Mouse (Mus musculus): Measurements from ENCODE around the gene Fam45a.

The Fam45a gene

GRCm38 (mm10) chr19:60811098-60812035 lies at the start of gene Fam45a:
Gene Fam45a, plus strand, starts transcription at chr19:60811585.
- peak; percentile 99 for DNase-seq

GRCm38 (mm10) chr19:60773366-60773765 lies 38.0 kb upstream of the Fam45a start:
- DNase-seq = no peak

- DNase-seq = no peak
Measured at GRCm38 (mm10) chr19:60782034-60782433, 29.4 kb upstream of the Fam45a start.

- no peak for DNase-seq
Measured at GRCm38 (mm10) chr19:60784712-60785111, 26.7 kb upstream of the Fam45a start.

DNA sequence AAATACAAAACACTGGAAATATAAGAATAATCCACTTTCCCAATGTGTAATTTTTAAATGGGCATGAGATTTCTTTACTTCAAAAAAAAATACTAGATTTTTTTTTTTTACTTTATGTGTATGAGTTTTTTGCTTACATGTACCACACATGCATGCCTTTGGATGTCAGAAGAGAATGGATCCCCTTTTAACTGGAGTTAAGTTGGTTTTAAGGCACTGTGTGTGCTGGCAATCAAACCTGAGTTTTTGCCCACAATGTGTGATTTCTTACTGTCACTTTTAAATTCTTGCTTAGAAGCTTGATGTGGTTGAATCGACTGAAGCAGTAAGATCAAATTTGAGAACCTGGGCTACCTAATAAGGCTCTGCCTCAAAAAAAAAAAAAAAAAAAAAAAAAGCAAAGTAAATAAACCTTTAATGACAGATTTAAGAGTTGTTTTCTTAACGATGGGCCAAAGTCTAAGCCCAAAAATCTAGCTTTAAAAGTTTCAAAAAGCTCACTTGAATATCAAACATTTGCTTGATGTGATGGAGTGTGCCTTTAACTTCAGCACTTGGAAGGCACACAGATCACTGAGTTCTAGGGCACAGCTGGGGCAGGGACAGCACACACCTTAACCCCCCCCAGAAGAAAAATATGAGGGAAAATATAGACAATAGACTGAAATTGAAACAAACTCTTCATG lies 23.8 kb upstream of the Fam45a start:
- no peak for DNase-seq

GRCm38 (mm10) chr19:60788214-60788960 lies 23.0 kb upstream of the Fam45a start:
- no peak for DNase-seq

DNA sequence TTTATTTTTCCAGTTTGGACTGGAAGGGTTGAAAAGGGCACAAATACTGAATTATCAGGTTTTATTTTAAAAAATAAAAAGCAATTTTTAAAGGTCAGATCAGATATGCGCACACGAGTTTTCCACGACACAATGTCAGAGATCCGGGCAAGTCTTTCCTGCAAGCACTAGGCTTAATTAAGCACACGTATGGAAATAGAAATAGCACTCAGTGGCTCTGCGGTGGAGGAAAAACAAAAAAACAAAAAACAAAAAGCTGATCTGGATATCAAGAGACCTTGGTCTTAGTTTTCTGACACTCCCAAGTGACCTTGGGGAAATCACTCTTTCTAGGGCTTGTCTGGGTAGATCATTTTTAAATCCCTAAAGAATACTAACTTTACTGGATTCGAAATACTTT lies 21.9 kb upstream of the Fam45a start:
- no peak for DNase-seq

DNA sequence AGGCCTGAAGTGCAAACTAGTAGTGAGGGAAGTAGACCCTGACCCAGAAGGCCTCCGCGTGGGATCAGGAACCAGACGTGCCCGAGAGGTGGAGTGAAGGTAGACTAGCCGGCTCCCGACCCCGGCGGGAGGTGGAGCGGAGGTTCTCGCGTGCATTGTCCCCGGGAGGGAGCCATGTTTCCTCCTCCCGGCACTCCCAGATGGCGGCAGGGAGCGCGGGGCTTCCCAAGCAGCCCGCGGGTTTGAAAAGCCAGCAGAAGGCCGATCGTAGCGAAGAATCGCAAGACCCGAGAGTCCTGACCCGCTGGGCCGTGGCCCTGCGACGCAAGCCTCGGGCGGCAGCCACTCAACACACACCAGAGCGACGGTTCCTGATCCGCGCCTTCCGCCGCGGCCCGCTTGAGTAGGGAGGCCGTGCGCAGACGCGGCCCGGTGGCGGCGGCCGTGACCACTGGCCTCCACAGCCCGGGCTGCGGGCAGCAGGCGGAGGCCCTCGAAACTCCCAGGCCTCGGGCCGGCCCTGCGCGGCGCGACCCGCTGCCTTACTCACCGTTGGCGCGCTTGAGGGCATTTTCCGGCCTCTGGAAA lies 21.4 kb upstream of the Fam45a start:
- DNase-seq = peak; percentile 96

- DNase-seq = peak; percentile 99
Measured at GRCm38 (mm10) chr19:60790551-60791161, 20.7 kb upstream of the Fam45a start, which contains the start of gene Eif3a. Gene Eif3a, minus strand, starts transcription at chr19:60790658.

DNA sequence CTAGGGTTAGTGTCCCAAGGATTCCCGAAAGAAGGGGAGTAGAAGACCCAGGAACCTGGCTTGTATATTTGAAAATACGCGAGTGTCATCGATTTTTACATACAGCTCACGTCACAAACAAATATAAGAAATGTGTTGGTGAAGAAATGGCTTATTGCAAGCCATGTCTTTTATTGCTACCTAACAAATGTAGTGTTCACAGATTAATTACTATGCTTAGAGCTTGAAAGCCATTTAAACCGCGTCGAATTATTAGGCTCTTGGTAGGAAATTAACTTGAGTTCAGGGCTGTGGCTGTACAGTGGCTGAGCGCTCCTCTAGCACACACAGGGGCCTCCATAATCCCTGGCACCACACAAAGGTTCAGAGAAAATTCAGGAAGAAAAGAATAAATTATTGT lies 20.2 kb upstream of the Fam45a start:
- DNase-seq = no peak

DNA sequence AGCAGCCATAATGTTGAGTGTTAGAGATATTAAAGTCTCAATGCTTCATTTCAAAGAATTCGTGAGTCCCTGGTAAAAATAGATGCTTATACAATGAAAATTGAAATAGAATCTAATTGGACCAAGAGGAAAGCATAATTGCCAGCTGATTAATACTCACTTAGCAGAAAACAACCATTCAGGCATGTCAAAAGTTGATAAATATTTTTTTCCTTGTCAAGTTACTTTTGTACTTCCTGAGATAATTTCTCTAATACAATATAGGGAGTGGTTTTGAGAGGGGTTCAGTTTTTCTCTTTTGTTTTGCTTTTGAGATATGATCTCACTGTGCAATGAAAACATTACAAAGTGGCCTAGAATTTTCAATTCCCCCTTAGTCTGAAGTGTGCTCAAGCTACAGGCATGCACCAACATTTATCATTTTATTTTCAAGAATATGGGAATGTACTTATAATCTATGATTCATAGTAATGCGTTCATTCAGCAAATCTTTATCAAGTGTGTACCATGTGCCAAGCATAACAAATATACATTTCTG lies 18.1 kb upstream of the Fam45a start:
- no peak for DNase-seq

DNA sequence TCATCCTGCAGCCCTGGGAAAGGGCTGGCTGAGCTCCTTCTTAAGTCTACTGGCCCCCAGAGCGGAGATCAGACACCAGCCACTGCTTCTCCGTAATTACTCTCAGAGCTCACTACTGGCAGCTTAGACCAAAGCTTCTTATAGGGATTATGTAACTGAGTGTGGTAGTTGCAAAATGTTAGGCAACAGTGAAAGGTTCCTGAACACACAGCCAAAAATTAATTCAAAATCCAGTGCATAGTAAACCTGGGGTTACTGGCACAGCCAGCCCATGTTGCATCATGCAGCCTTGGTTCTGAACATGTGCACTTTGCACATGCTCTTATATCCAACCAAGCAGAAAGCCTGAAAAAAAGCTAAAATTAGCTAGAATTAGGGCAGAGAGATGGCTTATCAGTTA lies 16.1 kb upstream of the Fam45a start:
- no peak for DNase-seq

- DNase-seq = no peak
Measured at GRCm38 (mm10) chr19:60797415-60797814, 14.0 kb upstream of the Fam45a start.

DNA sequence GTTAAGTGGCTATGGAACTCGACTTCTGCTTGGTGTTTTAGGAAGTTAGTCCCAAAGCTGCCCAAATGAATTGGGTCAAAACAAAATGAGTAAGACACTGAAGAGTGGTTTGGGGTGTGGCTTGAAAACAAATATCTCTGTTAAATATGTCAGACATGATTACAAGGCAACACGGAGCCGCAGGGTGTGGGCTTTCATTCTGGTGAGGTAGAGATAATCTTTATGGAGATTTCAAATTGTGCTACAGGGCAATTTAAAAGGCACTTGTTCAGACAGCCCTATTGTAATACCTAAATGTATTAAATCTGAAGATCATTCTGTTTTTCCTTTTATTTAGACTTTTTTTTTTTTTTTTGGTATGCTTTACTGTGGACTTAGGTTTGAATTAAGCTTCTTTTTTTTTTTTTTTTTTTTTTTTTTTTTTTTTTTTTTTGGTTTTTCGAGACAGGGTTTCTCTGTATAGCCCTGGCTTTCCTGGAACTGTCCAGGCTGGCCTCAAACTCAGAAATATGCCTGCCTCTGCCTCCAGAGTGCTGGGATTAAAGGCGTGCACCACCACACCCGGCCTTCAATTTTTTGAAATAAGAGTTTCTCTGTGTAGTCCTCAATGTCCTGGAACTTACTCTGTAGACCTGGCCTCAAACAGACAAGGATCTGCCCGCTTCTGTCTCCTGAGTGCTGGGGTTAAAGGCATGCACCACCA lies 11.4 kb upstream of the Fam45a start:
- no peak for DNase-seq

DNA sequence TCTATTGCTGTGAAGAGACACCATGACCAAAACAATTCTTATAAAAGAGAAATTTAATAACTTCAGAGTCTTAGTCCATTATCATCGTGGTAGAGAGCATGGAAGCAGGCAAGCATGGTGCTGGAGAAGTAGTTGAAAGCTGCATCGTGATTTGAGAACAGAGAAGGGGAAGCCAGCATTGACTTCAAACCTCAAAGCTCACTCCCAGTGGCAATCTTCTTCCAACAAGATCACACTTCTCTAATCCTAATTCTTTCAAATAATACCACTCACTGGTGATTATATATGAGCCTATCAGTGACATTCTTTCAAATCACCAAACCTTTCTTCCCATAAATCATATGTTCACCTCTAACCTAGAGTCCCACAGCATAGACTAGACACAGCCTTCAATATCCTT lies 6.5 kb upstream of the Fam45a start:
- DNase-seq = no peak

DNA sequence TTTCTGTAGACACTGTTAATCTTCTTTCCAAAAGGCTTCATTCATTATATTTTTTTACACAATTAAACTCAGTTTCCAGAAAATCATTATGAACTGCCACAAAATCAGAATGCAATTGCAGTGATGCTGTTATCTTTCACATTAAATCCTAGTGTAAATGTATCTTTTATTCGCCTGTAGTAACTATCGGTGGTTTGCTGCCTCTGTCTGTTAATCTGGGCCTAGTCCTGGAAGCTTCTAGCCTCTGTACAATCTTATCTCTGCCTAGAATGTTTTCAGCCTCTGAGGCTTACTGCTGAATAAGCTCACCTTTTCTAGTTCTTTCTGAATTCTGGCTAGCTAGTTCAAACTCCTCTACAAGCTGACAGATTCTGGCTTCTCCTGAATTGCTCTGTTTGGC lies 1.5 kb upstream of the Fam45a start:
- DNase-seq = no peak

DNA sequence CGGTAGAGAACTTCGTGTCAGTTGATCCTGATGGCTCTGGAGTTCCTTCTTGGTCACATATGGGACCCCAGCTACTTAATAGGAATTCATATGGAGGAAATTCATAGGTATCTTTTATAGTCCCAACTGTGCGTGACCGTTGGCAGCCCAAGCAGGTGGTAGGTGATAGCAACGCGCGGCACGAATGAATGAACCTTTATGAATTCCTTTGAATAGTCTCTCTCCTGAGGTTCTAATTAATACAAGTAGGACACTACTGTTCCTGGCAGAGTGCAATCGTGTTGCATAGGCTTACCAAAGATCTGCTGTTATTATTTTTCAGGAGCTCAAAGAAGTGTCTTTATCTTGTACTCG lies 628 bp downstream of the Fam45a start:
- DNase-seq = no peak

GRCm38 (mm10) chr19:60813133-60813532 lies 1.7 kb downstream of the Fam45a start:
- no peak for DNase-seq

- no peak for DNase-seq
Measured at GRCm38 (mm10) chr19:60818677-60819076, 7.3 kb downstream of the Fam45a start.

- DNase-seq = peak; percentile 92
Measured at GRCm38 (mm10) chr19:60837747-60838146, 26.4 kb downstream of the Fam45a start.

DNA sequence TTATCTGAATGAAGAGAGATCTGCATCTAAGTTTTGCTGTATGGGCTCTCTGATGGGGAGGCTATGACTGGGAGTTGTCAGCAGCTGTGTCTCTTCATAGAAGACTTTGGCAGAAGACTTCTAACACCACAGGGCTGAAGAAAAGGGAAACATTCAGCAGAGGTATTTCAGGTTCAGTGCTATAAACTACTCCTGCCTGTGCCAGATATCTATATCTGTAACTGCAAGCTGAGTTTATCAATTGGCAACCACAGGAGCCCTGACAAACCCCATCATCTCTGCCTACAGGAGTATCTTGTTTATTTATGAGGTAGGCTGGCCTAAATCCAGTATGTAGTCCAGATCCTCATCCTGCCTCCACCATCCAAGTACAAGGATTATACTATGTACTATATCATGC lies 31.9 kb downstream of the Fam45a start:
- peak; percentile 40 for DNase-seq

DNA sequence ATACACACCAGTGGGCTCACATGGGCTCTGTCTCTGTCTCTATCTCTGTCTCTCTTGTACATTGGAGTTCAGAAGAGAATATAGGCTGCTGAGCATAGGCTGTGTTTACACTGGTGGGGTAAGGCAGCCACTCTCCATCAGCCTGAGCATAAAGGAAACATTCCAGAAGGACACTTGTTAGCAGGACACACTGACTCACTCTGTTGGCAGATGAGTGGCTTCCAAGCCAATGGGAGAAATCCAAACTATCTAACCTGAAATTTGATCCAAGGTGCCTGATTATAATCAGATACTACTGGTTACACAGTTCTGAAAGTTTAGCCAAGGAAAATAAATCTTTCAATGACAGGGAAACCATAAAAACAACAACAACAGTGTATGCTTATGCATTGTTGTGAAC lies 34.3 kb downstream of the Fam45a start:
- DNase-seq = peak; percentile 16

Measured in heart, adult 11 months (tissue).